Mouse (Mus musculus) heart, postnatal 0 days (tissue): Measurements from ENCODE around the gene Adamts15.

Source experiments
- CTCF ChIP-seq: IDR thresholded peaks from 2 replicates; pipeline ENCODE4 v1.5.1; 2016; ENCODE audit warnings: antibody characterized with exemption, control low read depth, low read depth
- EP300 ChIP-seq: IDR thresholded peaks from 2 replicates; pipeline ENCODE4 v1.6.1; 2016; ENCODE audit warnings: antibody characterized with exemption, low read depth

DNA sequence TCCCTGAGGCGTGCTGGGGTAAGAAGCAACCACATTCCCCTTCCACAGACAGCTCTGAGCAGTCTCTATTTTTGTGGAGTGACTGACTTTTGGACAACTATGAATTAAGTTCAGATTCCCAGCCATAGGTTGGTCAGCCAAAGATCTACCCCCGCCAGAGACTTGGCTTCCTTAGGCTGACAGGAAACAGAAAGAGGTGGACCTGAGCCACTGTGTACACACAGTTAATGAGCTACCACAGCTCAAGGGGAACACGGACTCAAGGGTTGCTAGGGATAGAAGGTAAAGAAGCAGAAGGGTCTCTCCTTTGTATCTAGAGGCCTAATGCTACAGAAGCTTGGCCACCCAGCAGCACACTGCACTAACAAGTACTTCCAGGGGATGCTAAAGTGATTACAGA lies 10.1 kb downstream of the Adamts15 start:
- TF ChIP-seq CTCF: no peak
- TF ChIP-seq EP300: no peak
